In the genomic region with DNA sequence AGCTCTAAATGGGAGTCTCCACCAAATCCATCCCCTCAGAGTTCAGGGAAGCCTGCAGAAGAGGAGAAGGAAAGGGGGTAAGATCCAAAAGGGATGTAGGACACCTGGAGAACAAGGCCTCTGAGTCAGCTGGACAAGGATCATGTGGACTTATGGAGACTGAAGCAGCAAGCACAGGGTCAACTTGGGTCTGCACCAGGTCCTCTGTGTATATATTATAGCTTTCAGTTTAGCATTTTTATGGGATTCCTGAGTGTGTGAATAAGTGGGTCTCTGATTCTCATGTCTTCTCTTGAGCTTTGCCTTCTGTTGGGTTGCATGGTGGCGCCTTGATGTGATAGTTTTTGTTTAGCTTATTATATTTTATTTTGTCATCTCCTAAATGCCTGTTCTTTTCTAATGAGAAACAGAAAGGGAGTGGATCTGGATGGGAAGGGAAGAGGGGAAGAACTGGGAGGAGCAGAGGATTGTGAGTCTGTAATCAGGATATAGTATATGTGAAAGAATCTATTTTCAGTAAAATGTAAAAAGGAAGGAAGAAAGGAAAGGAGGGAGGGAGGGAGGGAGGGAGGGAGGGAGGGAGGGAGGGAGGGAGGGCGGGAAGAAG, we compare ENCODE assay signal across 26 mouse cellular contexts. TPM values are rescaled to one million over a fixed set of nuclear protein-coding genes. Genes with fewer than 3 reads are reported as not detected.
DNase-seq lines count a peak whose midpoint lies in the region; ATAC-seq and TF ChIP-seq lines count a peak whose summit lies in the region.
"Had no signal": no experiment of that assay in that cellular context is flagged by ENCODE, and none has a peak within 500 bp of the region (broad histone marks: within the 10 kb centered on the region; RNA-seq: fewer than 3 reads in every experiment).

No protein-coding gene starts in this region.

- intact Hi-C loops in gastrocnemius, postnatal 36 days (cut with DNase I): no loop called here

- no peaks in the 10 kb centered on the region for H3K4me1 ChIP-seq in kidney, embryonic 15.5 days
- H3K4me1 ChIP-seq in stomach, postnatal 0 days (replicated peaks; ENCODE audit: control insufficient read depth, insufficient read depth): no peaks in the 10 kb centered on the region
- H3K4me1 ChIP-seq: forebrain, embryonic 13.5 days; heart, embryonic 15.5 days had no signal

- H3K27ac ChIP-seq in kidney, embryonic 15.5 days: 0 out of 2 replicates have a peak overlapping the region, but pooled peaks have one; percentile 37
- no peak overlapping the region for H3K27ac ChIP-seq in stomach, postnatal 0 days (replicated peaks)
- H3K27ac ChIP-seq: embryonic facial prominence, embryonic 10.5 days; forebrain, embryonic 13.5 days; heart, embryonic 15.5 days had no signal

- H3K9me3 ChIP-seq in kidney, embryonic 15.5 days (replicated peaks): no peaks in the 10 kb centered on the region
- no peaks in the 10 kb centered on the region for H3K9me3 ChIP-seq in stomach, postnatal 0 days (ENCODE audit: control insufficient read depth, low read length)
- H3K9me3 ChIP-seq: embryonic facial prominence, embryonic 10.5 days; forebrain, embryonic 13.5 days; G1E; heart, embryonic 15.5 days had no signal

- TF ChIP-seq EP300 in stomach, postnatal 0 days (optimal IDR thresholded peaks at IDR 0.05): no peak

- no peaks in the 10 kb centered on the region for H3K36me3 ChIP-seq in kidney, embryonic 15.5 days
- no peaks in the 10 kb centered on the region for H3K36me3 ChIP-seq in stomach, postnatal 0 days (ENCODE audit: control insufficient read depth, insufficient read depth, low read length)
- H3K36me3 ChIP-seq: embryonic facial prominence, embryonic 10.5 days; G1E; heart, embryonic 15.5 days had no signal

- ATAC-seq in kidney, embryonic 15.5 days (replicated peaks; ENCODE audit: low FRiP score): peak; percentile 85
- peak; percentile 90; the same call in 1 of the 2 replicates for ATAC-seq in stomach, postnatal 0 days (ENCODE audit: low FRiP score, low TSS enrichment)
- ATAC-seq: CD4-positive, CD25-positive, alpha-beta regulatory T cell, adult 4 months; forebrain, embryonic 13.5 days; forebrain, postnatal 0 days had no signal

- no peak overlapping the region for H3K4me3 ChIP-seq in kidney, embryonic 15.5 days (replicated peaks)
- no peak overlapping the region for H3K4me3 ChIP-seq in stomach, postnatal 0 days (ENCODE audit: low read depth, low read length)
- H3K4me3 ChIP-seq: embryonic facial prominence, embryonic 10.5 days; forebrain, embryonic 13.5 days; heart, embryonic 15.5 days had no signal

- H3K4me2 ChIP-seq in kidney, embryonic 15.5 days: no peak overlapping the region
- no peak overlapping the region for H3K4me2 ChIP-seq in stomach, postnatal 0 days (replicated peaks; ENCODE audit: low read depth)
- H3K4me2 ChIP-seq: forebrain, embryonic 13.5 days; heart, embryonic 11.5 days; heart, embryonic 15.5 days had no signal

- no peaks in the 10 kb centered on the region for H3K27me3 ChIP-seq in kidney, embryonic 15.5 days
- no peaks in the 10 kb centered on the region for H3K27me3 ChIP-seq in stomach, postnatal 0 days (ENCODE audit: control insufficient read depth, insufficient read depth, low read length)
- H3K27me3 ChIP-seq: forebrain, embryonic 13.5 days; heart, embryonic 15.5 days had no signal

- TF ChIP-seq CTCF in stomach, postnatal 0 days (IDR thresholded peaks at IDR 0.05; ENCODE audit: low read depth): no peak

- WGBS in kidney, embryonic 15.5 days: 75% methylated on average over 2 of the region's 2 CpGs
- 57% methylated on average over 1 of the region's 2 CpGs for WGBS in stomach, postnatal 0 days

- DNase-seq in gastrocnemius, postnatal 10 days: peak; percentile 0
- DNase-seq in gastrocnemius, postnatal 36 days: no peak
- DNase-seq in kidney, adult 8-10 months: no peak
- DNase-seq in urinary bladder, postnatal 14 days (ENCODE audit: low spot score): peak; percentile 36
- DNase-seq in urinary bladder, postnatal 36 days (ENCODE audit: low spot score in 2 of 2): no peak
- peak; percentile 10 for DNase-seq in stomach, postnatal 0 days (ENCODE audit: low spot score)
- DNase-seq in layer of hippocampus, adult 9-11 months: no peak
- DNase-seq: adrenal gland, adult 8-10 months; adrenal gland, postnatal 36 days; B cell, adult 2 months; cerebellum, adult 2 months; cerebellum, postnatal 10 days; forebrain, postnatal 0 days; gastrocnemius, postnatal 25 days; heart, postnatal 14 days had no signal

- H3K9ac ChIP-seq in kidney, embryonic 15.5 days: no peak overlapping the region
- no peak overlapping the region for H3K9ac ChIP-seq in stomach, postnatal 0 days (ENCODE audit: low read length)
- H3K9ac ChIP-seq: forebrain, embryonic 13.5 days; forebrain, postnatal 0 days; heart, embryonic 15.5 days had no signal

RNA-seq across cellular contexts. Expression of a gene that starts 8.0 kb away (rescaled TPM):
- 10 to 100 TPM; 18.3 to 25.0 TPM for total RNA-seq in gastrocnemius, postnatal 10 days (2021)
- 10 to 100 TPM in 1 of 2 experiments, 1 to 10 TPM in 1; 10.0 to 13.1 TPM for total RNA-seq in gastrocnemius, postnatal 36 days (2021)
- 20.3 and 21.3 TPM in 2 replicates for polyA plus RNA-seq in kidney, embryonic 15.5 days (2015; fragmentation: Nextera tagmentation; extraction: Ambion mirVana)
- 4.2 TPM in 2 replicates for polyA plus RNA-seq in stomach, postnatal 0 days (2015; fragmentation: Nextera tagmentation; extraction: Ambion mirVana)
- polyA plus RNA-seq: CD4-positive, CD25-positive, alpha-beta regulatory T cell, adult 4 months had no signal

RNA-seq across cellular contexts. Expression of a gene that starts 14.2 kb away (rescaled TPM):
- not detected for total RNA-seq in gastrocnemius, postnatal 10 days (2021)
- total RNA-seq in gastrocnemius, postnatal 36 days (2021): not detected
- not detected in 2 replicates for polyA plus RNA-seq in kidney, embryonic 15.5 days (2015; fragmentation: Nextera tagmentation; extraction: Ambion mirVana)
- polyA plus RNA-seq in stomach, postnatal 0 days (2015; fragmentation: Nextera tagmentation; extraction: Ambion mirVana): not detected in 2 replicates
- total RNA-seq: adrenal gland, adult 8-10 months; adrenal gland, postnatal 36 days; forebrain, postnatal 0 days; G1E; gastrocnemius, adult 18-20 months; gastrocnemius, postnatal 25 days; heart, adult 18-20 months; heart, postnatal 14 days; hematopoietic stem cell, adult 5-6 weeks had no signal
- polyA plus RNA-seq: CD4-positive, CD25-positive, alpha-beta regulatory T cell, adult 4 months; cerebellum, adult 2 months; embryonic facial prominence, embryonic 10.5 days; embryonic facial prominence, embryonic 14.5 days; forebrain, embryonic 13.5 days; forebrain, postnatal 0 days; G1E; heart, embryonic 11.5 days; heart, embryonic 15.5 days had no signal

RNA-seq across cellular contexts. Expression of a gene that starts 32.5 kb away (rescaled TPM):
- total RNA-seq in gastrocnemius, postnatal 10 days (2021): 1 to 10 TPM; 1.2 to 1.4 TPM
- under 1 TPM; 0.43 to 0.76 TPM for total RNA-seq in gastrocnemius, postnatal 36 days (2021)
- polyA plus RNA-seq in kidney, embryonic 15.5 days (2015; fragmentation: Nextera tagmentation; extraction: Ambion mirVana): 0.35 and 0.49 TPM in 2 replicates
- polyA plus RNA-seq in stomach, postnatal 0 days (2015; fragmentation: Nextera tagmentation; extraction: Ambion mirVana): 0.34 and 0.38 TPM in 2 replicates
- total RNA-seq: hematopoietic stem cell, adult 5-6 weeks had no signal
- polyA plus RNA-seq: CD4-positive, CD25-positive, alpha-beta regulatory T cell, adult 4 months; G1E had no signal

RNA-seq across cellular contexts. Expression of a gene that starts 40.8 kb away (rescaled TPM):
- total RNA-seq in gastrocnemius, postnatal 10 days (2021): 1 to 10 TPM; 7.2 to 9.3 TPM
- 1 to 10 TPM; 4.3 to 4.4 TPM for total RNA-seq in gastrocnemius, postnatal 36 days (2021)
- 82.9 and 91.1 TPM in 2 replicates for polyA plus RNA-seq in kidney, embryonic 15.5 days (2015; fragmentation: Nextera tagmentation; extraction: Ambion mirVana)
- polyA plus RNA-seq in stomach, postnatal 0 days (2015; fragmentation: Nextera tagmentation; extraction: Ambion mirVana): 42.6 and 43.6 TPM in 2 replicates

RNA-seq across cellular contexts. Expression of a gene that starts 55.5 kb away (rescaled TPM):
- 1 to 10 TPM; 3.7 to 5.9 TPM for total RNA-seq in gastrocnemius, postnatal 10 days (2021)
- total RNA-seq in gastrocnemius, postnatal 36 days (2021): 1 to 10 TPM; 1.7 to 1.8 TPM
- polyA plus RNA-seq in kidney, embryonic 15.5 days (2015; fragmentation: Nextera tagmentation; extraction: Ambion mirVana): 3.6 and 4.9 TPM in 2 replicates
- polyA plus RNA-seq in stomach, postnatal 0 days (2015; fragmentation: Nextera tagmentation; extraction: Ambion mirVana): 8.2 and 8.7 TPM in 2 replicates
- total RNA-seq: hematopoietic stem cell, adult 5-6 weeks had no signal
- polyA plus RNA-seq: G1E had no signal

Comparison
In these comparisons a context has a peak if more than half of its experiments do, and no peak if none do; other contexts are left out.
1. DNase-seq: peak in gastrocnemius, postnatal 10 days (single experiment), urinary bladder, postnatal 14 days (single experiment) and stomach, postnatal 0 days (single experiment); none in gastrocnemius, postnatal 36 days (0 of 2), kidney, adult 8-10 months (0 of 2), urinary bladder, postnatal 36 days (0 of 2) and layer of hippocampus, adult 9-11 months (single experiment).